Mouse (Mus musculus): ENCODE measurements around the gene Olfr1110. TPM values are rescaled to one million over a fixed set of nuclear protein-coding genes. Genes with fewer than 3 reads are reported as not detected.
"Not testable (repeated sequence)": the region's sequence is repeated elsewhere in the genome, so short reads cannot be mapped to it uniquely, and the experiment has no call there.

Gene Olfr1110
- not detected for total RNA-seq (2021)
- long read RNA-seq, experiment 1 = 0 reads
- long read RNA-seq, experiment 2 = 0 reads

DNA sequence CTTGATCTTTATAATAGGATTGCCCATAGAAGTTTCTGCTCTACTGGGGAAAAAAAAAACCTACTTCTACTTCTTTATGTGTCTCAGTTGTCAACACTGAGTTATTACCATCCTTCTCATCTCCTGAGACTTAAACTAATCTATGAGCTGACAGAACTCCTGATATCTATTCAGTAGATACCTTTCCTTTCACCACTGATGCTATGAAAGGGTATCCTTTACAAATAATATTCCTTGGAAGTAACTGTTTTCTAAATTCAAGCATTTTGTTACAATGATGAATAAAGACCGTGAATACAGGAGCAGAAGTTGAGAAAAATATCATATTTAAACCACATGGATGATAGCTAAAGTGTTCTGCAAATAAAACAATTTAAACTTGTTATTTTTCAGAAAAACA, at the start of gene Olfr1110:
Olfr1110 (minus strand) TSS at position 101 of the 400 bp plus-strand sequence.
- no peak for DNase-seq

- no peak for DNase-seq
Observed at GRCm38 (mm10) chr2:87187498-87187897, 47.4 kb upstream of the Olfr1110 start, which contains the start of gene Olfr1112. TSS of gene Olfr1112 (plus strand) at chr2:87187798.

DNA sequence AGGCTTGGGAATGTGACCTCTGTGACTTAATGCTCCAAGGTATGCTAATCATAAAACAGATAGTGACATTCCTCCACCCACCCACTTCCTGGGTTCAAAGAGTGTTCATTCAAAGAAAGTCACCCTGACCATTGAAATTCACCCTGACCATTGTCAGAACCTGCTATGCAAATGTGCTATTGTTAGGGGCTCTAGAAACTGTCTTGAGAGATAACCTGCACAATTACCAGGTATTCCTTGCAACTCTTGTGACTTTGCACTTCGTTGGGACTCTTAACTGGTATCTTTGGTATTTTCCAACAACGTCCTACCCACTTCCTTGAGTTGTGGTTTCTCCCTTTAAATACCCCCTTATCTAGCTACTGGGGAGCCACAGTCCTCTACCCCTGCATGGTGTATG, 27.6 kb upstream of the Olfr1110 start:
- not testable (repeated sequence) for DNase-seq

- no peak for DNase-seq
Observed at GRCm38 (mm10) chr2:87152524-87152923, 12.4 kb upstream of the Olfr1110 start, which contains the start of gene Olfr1111. TSS of gene Olfr1111 (minus strand) at chr2:87152624.

DNA sequence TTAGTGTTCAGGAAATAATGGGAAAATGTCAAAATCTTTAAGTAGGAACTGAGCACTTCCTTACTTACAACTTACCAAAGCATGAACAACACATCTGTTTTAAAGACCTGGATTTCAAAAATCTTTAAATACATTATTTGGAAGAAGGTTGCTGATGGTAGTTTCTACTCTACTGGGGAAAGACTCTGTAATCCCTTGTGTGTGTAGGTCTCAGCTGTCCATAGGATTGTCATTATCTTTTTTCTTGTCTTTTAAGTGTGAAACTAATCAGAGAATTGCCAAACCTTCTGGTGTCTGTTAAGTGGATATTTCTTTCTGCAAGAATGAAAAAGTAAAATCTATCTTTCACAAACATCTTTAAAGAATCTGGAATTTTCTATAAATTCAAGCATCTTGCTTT, 25.6 kb downstream of the Olfr1110 start, which contains the start of gene Olfr259:
Olfr259 (minus strand) TSS at position 101 of the 400 bp plus-strand sequence.
- DNase-seq = no peak

DNA sequence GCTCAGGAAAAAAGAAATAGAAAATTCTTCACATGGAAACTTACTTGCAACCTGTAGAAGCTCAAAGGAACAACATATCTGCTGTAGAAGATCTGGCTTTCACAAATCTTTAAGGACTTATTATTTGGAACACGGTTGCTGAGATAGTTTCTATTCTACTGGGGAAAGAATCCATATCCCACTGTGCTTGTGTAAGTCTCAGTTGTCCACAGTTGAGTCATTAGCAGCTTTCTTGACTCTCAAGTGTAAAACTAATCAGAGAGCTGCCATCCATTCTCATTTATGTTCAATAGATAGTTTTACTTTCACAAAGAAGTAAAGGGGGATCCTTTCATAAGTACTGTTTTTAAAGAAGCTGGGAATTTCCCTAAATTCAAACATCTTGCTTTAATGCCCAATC, 44.2 kb downstream of the Olfr1110 start, which contains the start of gene Olfr1109:
Olfr1109 (minus strand) TSS at position 101 of the 400 bp plus-strand sequence.
- DNase-seq = no peak

Other genes with a start within 250 kb of the Olfr1110 start
- not detected for gene Olfr1097, start 248.1 kb downstream of the Olfr1110 start, total RNA-seq (2021)
- not detected for gene Olfr1098, start 215.8 kb downstream of the Olfr1110 start, total RNA-seq (2021)
- gene Olfr1099, start 179.6 kb downstream of the Olfr1110 start, total RNA-seq (2021) = not detected
- gene Olfr1100, start 160.3 kb downstream of the Olfr1110 start, total RNA-seq (2021) = not detected
- not detected for gene Olfr1101, start 149.1 kb downstream of the Olfr1110 start, total RNA-seq (2021)
- gene Olfr1102, start 141.9 kb downstream of the Olfr1110 start, total RNA-seq (2021) = not detected
- gene Olfr1104, start 113.2 kb downstream of the Olfr1110 start, total RNA-seq (2021) = not detected
- not detected for gene Olfr1105, start 103.8 kb downstream of the Olfr1110 start, total RNA-seq (2021)
- not detected for gene Olfr1106, start 88.0 kb downstream of the Olfr1110 start, total RNA-seq (2021)
- gene Olfr1107, start 64.5 kb downstream of the Olfr1110 start, total RNA-seq (2021) = not detected
- gene Olfr1109, start 44.3 kb downstream of the Olfr1110 start, total RNA-seq (2021) = not detected
- not detected for gene Olfr259, start 25.7 kb downstream of the Olfr1110 start, total RNA-seq (2021)
- gene Olfr1111, start 12.3 kb upstream of the Olfr1110 start, total RNA-seq (2021) = not detected
- not detected for gene Olfr1112, start 47.5 kb upstream of the Olfr1110 start, total RNA-seq (2021)
- gene Olfr1113, start 68.7 kb upstream of the Olfr1110 start, total RNA-seq (2021) = not detected
- gene Olfr1115, start 107.7 kb upstream of the Olfr1110 start, total RNA-seq (2021) = not detected
- gene Olfr1116, start 127.2 kb upstream of the Olfr1110 start, total RNA-seq (2021) = not detected
- not detected for gene Olfr1118, start 167.3 kb upstream of the Olfr1110 start, total RNA-seq (2021)
- gene Olfr1120, start 214.5 kb upstream of the Olfr1110 start, total RNA-seq (2021) = not detected
- gene Olfr1121, start 229.6 kb upstream of the Olfr1110 start, total RNA-seq (2021) = not detected
- gene Olfr1122, start 245.5 kb upstream of the Olfr1110 start, total RNA-seq (2021) = not detected